Mouse (Mus musculus): ENCODE measurements at regions not wholly inside any gene's neighbourhood (a gene's known extent, or its start where the extent isn't known, plus 50 kb on each side); places are given as distances from the start of the nearest gene placed in this dataset.

DNA sequence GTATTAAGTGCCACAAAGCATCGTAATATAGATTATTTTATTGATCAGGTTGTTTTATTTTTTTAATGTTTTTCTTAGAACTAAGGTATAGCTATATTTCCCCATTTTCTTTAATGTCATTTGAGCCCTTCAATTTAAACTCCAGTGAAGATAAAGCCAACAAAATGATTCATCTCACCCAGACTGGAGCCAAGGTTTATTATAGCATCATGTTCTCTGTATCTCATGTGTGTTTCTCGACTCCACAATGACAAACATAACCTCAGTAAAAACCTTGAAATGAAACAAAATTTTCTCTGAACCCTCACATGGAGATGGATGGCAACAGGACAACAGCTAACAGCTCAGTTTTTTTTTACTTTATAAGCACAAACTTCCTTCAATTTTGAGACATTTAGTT lies 61.7 kb upstream of the Pcdh15 start:
- no peaks in the 10 kb centered on the region for H3K27me3 ChIP-seq (ENCODE audit: insufficient read depth, low read length)
- ATAC-seq (no peak), DNase-seq (ENCODE audit: low spot score) (no peak)
- TF ChIP-seq CTCF (IDR thresholded peaks at IDR 0.05; ENCODE audit: low read depth) = no peak
- H3K4me1 ChIP-seq (ENCODE audit: insufficient read depth, low read length) = no peaks in the 10 kb centered on the region
- no peaks in the 10 kb centered on the region for H3K36me3 ChIP-seq (ENCODE audit: insufficient read depth, low read length)
- no peak overlapping the region for H3K4me2 ChIP-seq (ENCODE audit: low read depth, low read length)
- H3K9me3 ChIP-seq (ENCODE audit: low read length) = no peaks in the 10 kb centered on the region
- H3K4me3 ChIP-seq (ENCODE audit: low read length) = no peak overlapping the region
- H3K9ac ChIP-seq (replicated peaks; ENCODE audit: low read length) = no peak overlapping the region
- 85% methylated on average over 2 of the region's 2 CpGs for WGBS
- H3K27ac ChIP-seq = no peak overlapping the region

DNA sequence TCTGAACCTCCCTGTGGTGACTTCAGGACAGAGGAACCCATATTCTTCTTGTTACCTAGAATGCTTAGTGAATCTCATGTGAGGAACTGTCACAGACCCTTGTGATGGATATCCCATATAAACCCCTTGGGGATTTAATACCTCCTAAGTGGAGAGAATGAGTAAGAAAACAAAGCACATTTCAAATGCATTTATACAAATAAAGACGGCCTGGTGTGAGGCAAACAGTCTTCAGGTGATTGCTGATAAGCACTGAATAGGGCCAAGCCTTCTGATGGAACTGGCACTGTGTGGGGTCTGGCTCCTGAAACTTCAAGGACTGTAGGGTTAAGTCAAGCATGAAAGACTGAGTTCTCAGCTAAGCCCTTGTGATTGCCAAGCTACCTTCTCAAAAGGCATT lies 59.6 kb upstream of the Pcdh15 start:
- ATAC-seq (no peak), DNase-seq (ENCODE audit: low spot score) (no peak)
- Histone ChIP-seq H3K9me3 (ENCODE audit: low read length) (no peaks in the 10 kb centered on the region), H3K9ac (replicated peaks; ENCODE audit: low read length) (no peak overlapping the region), H3K4me3 (ENCODE audit: low read length) (no peak overlapping the region), H3K4me2 (ENCODE audit: low read depth, low read length) (no peak overlapping the region), H3K4me1 (ENCODE audit: insufficient read depth, low read length) (no peaks in the 10 kb centered on the region), H3K36me3 (ENCODE audit: insufficient read depth, low read length) (no peaks in the 10 kb centered on the region), H3K27ac (no peak overlapping the region), H3K27me3 (ENCODE audit: insufficient read depth, low read length) (no peaks in the 10 kb centered on the region)
- no peak for TF ChIP-seq CTCF (IDR thresholded peaks at IDR 0.05; ENCODE audit: low read depth)
- 49% methylated on average over 1 of the region's 1 CpGs for WGBS
